Comparison of ENCODE assay signal across 9 mouse cellular contexts in the genomic region with DNA sequence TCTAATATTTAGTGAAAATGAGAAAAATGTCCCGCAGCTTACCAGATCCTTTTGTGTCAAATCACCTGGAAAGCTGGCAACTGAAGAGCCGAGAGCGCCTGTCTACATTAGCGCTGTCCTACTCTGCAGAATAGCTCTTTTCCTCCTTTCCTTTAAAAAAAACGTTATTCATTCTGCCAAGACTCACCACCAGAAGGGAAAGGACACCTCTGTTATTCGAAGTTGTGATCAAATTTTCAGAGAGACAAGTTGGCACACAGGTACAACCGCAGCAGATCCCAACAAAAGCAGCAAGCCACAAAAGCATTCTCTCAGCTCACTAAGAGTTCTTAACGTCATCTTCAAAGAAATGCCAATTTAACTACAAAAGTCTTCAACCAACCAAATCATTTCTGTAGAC. TPM values are rescaled to one million over a fixed set of nuclear protein-coding genes. Genes with fewer than 3 reads are reported as not detected.
DNase-seq lines count a peak whose midpoint lies in the region; ATAC-seq lines count a peak whose summit lies in the region.
"Had no signal": no experiment of that assay in that cellular context is flagged by ENCODE, and none has a peak within 500 bp of the region (broad histone marks: within the 10 kb centered on the region; RNA-seq: fewer than 3 reads in every experiment).

No protein-coding gene starts in this region.

- 77% methylated on average over 8 of the region's 8 CpGs for WGBS in liver, embryonic 13.5 days (ENCODE audit: insufficient replicate concordance)

- peak overlapping the region; percentile 93 for H3K4me3 ChIP-seq in megakaryocyte, embryonic 14.5 days (replicated peaks)
- peak overlapping the region; percentile 92 for H3K4me3 ChIP-seq in liver, embryonic 13.5 days (replicated peaks)

- H3K27me3 ChIP-seq in megakaryocyte, embryonic 14.5 days (replicated peaks), result no peaks in the 10 kb centered on the region
- H3K27me3 ChIP-seq in liver, embryonic 13.5 days, result no peaks in the 10 kb centered on the region

- DNase-seq in cerebellum, adult 9-10 months, result peak; percentile 42
- no peak for DNase-seq in cerebellum, postnatal 25 days
- DNase-seq in liver, embryonic 13.5 days, result no peak
- no peak for DNase-seq in urinary bladder, postnatal 36 days (ENCODE audit: low spot score in 2 of 2)
- DNase-seq: adrenal gland, postnatal 36 days had no signal

- peak overlapping the region; percentile 90 for H3K4me2 ChIP-seq in liver, embryonic 13.5 days

- peaks cover 51% of the 10 kb centered on the region for H3K36me3 ChIP-seq in megakaryocyte, embryonic 14.5 days (replicated peaks; ENCODE audit: low read length)
- H3K36me3 ChIP-seq in liver, embryonic 13.5 days, result peaks cover 42% of the 10 kb centered on the region

- H3K4me1 ChIP-seq in megakaryocyte, embryonic 14.5 days, result peaks cover 58% of the 10 kb centered on the region
- peaks cover 56% of the 10 kb centered on the region for H3K4me1 ChIP-seq in liver, embryonic 13.5 days (replicated peaks)

- H3K9ac ChIP-seq in liver, embryonic 13.5 days, result peak overlapping the region; percentile 98; the same call in 1 of the 2 replicates

- H3K9me3 ChIP-seq in megakaryocyte, embryonic 14.5 days, result peaks cover 3% of the 10 kb centered on the region; the same call in 1 of the 2 replicates
- H3K9me3 ChIP-seq in liver, embryonic 13.5 days (replicated peaks), result no peaks in the 10 kb centered on the region

- ATAC-seq in megakaryocyte, adult 5-6 weeks (ENCODE audit: poor library complexity, severe bottlenecking), result no peak
- ATAC-seq in liver, embryonic 13.5 days (ENCODE audit: low read depth), result no peak
- ATAC-seq in granulocyte monocyte progenitor cell, adult 5-6 weeks (replicated peaks; ENCODE audit: poor library complexity, severe bottlenecking), result no peak
- no peak for ATAC-seq in frontal cortex, adult (ENCODE audit: low TSS enrichment)

- no peak overlapping the region for H3K27ac ChIP-seq in liver, embryonic 13.5 days

RNA-seq across cellular contexts. Expression of a gene that starts 4.2 kb away (rescaled TPM):
- polyA plus RNA-seq in megakaryocyte, embryonic 14.5 days (2012; ENCODE audit: insufficient read depth, low replicate concordance), result 4.4 and 5.9 TPM in 2 replicates
- 39.0 and 44.5 TPM in 2 replicates for total RNA-seq in megakaryocyte, adult 5-6 weeks (2015)
- 28.5 and 36.2 TPM in 2 replicates for total RNA-seq in megakaryocyte, adult 5-6 weeks (2017)
- 7.9 and 9.6 TPM in 2 replicates for polyA plus RNA-seq in liver, embryonic 13.5 days (2015; fragmentation: Nextera tagmentation; extraction: Ambion mirVana)
- 41.7 and 64.9 TPM in 2 replicates for total RNA-seq in granulocyte monocyte progenitor cell, adult 5-6 weeks (2014; fragmentation: Nextera tagmentation)
- total RNA-seq in granulocyte monocyte progenitor cell, adult 5-6 weeks (2017), result 33.8 and 38.6 TPM in 2 replicates
